Mouse (Mus musculus) forebrain, embryonic 13.5 days (tissue): ENCODE data around the gene Rhox4b. TPM values are rescaled to one million over a fixed set of nuclear protein-coding genes. Genes with fewer than 3 reads are reported as not detected.
"Not testable (repeated sequence)": the region's sequence is repeated elsewhere in the genome, so short reads cannot be mapped to it uniquely, and the experiment has no call there.

Experiments
- ATAC-seq: fragments of 200-750 bp; cut with Nextera tagmentation; 2 replicates; pipeline ENCODE4 v1.8.0; 2017
- H3K27ac ChIP-seq: fragments of 300-500 bp; sonication (generic); 2 replicates; pipeline ENCODE4 v1.5.1; 2015; ENCODE audit warnings: inconsistent platforms, mild to moderate bottlenecking, moderate library complexity
- H3K27me3 ChIP-seq: fragments of 300-500 bp; sonication (generic); 2 replicates; pipeline ENCODE4 v1.6.1; 2015; ENCODE audit warnings: mild to moderate bottlenecking, inconsistent platforms
- H3K36me3 ChIP-seq: fragments of 300-500 bp; sonication (generic); 2 replicates; pipeline ENCODE4 v1.6.1; 2015; ENCODE audit warnings: mild to moderate bottlenecking, inconsistent platforms; ENCODE audit not compliant: poor library complexity, severe bottlenecking
- H3K4me1 ChIP-seq: fragments of 300-500 bp; sonication (generic); 2 replicates; pipeline ENCODE4 v1.6.1; 2015; ENCODE audit warnings: inconsistent platforms
- H3K4me2 ChIP-seq: fragments of 300-500 bp; sonication (generic); 2 replicates; pipeline ENCODE4 v1.6.1; 2015; ENCODE audit warnings: inconsistent platforms, mild to moderate bottlenecking, moderate library complexity
- H3K4me3 ChIP-seq: fragments of 300-500 bp; sonication (generic); 2 replicates; pipeline ENCODE4 v1.5.1; 2015; ENCODE audit warnings: mild to moderate bottlenecking, inconsistent platforms
- H3K9ac ChIP-seq: fragments of 300-500 bp; sonication (generic); 2 replicates; pipeline ENCODE4 v1.6.1; 2015; ENCODE audit warnings: mild to moderate bottlenecking, inconsistent platforms
- H3K9me3 ChIP-seq: fragments of 300-500 bp; sonication (generic); replicated peaks from 2 replicates; pipeline ENCODE4 v1.6.1; 2016; ENCODE audit warnings: inconsistent platforms
- WGBS: fragments of 180-500 bp; shearing (Covaris S2); methylation state at CpG from one replicate; pipeline ENCODE4 v1.1.7; 2015; 5-methylcytosine and 5-hydroxymethylcytosine counted together
- polyA plus RNA-seq: library from polyadenylated mRNA; unstranded; fragments of >200 nt; fragmentation: Nextera tagmentation; extraction: Ambion mirVana; gene quantifications from 2 replicates; pipeline ENCODE4 v1.2.1, GENCODE M21; 2015

The Rhox4b gene
- not detected in 2 replicates for polyA plus RNA-seq

DNA sequence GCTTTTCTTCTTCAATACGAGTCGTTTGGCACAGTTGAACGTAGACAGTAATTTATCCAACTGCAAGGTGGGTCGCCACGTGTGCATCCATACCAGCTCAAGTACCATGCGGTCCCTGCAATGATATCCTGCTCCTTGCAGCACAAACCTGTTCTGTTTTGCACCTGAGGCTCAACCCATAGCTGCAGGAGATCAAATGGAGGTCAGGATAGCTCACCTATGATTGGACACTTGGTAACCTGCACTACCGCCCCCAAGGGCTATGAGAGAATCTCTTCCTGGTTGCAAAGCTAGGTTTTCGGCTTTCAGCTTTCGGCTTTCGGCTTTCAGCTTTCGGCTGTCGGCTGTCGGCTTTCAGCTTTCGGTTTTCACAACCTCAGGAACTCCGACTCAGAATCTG lies at the start of gene Rhox4b:
Gene Rhox4b, plus strand, starts transcription at position 301 of the 400 bp plus-strand sequence.
- not testable (repeated sequence) for H3K36me3 ChIP-seq, H3K9ac ChIP-seq, H3K27me3 ChIP-seq, H3K4me1 ChIP-seq, ATAC-seq, H3K4me2 ChIP-seq, H3K27ac ChIP-seq, H3K4me3 ChIP-seq, H3K9me3 ChIP-seq
- WGBS: 89% methylated on average over 15 of the region's 15 CpGs

DNA sequence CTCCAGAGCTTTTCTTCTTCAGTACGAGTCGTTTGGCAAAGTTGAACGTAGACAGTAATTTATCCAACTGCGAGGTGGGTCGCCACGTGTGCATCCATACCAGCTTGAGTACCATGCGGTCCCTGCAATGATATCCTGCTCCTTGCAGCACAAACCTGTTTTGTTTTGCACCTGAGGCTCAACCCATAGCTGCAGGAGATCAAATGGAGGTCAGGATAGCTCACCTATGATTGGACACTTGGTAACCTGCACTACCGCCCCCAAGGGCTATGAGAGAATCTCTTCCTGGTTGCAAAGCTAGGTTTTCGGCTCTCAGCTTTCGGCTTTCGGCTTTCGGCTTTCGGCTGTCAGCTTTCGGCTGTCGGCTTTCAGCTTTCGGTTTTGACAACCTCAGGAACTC lies 41.7 kb upstream of the Rhox4b start, which contains the start of gene Rhox4a2:
Gene Rhox4a2, plus strand, starts transcription at position 301 of the 400 bp plus-strand sequence.
- not testable (repeated sequence) for H3K4me2 ChIP-seq, ATAC-seq, H3K36me3 ChIP-seq, H3K27me3 ChIP-seq, H3K9me3 ChIP-seq, H3K4me1 ChIP-seq, H3K4me3 ChIP-seq, H3K9ac ChIP-seq, H3K27ac ChIP-seq
- WGBS: 96% methylated on average over 9 of the region's 16 CpGs

DNA sequence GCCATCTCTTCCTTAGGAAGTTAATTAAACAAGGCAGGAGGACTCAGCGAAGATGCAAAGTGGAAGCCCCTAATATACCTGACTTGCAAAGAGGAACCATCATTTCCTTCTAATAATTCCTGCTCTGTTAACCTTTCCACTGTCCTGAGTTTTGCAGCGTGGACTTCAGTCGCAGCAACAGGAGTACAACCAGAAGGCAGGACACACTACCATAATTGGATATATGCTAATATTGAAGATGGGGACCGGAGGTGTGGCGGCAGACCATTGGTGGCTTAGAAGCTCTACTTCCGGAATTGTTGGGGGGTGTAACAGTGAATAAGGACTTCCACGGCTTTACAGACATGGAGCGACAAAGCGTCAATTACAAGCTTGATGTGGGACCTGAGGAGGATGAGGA lies 20.5 kb upstream of the Rhox4b start, which contains the start of gene Rhox2b:
Gene Rhox2b, plus strand, starts transcription at position 301 of the 400 bp plus-strand sequence.
- not testable (repeated sequence) for H3K4me1 ChIP-seq, H3K9me3 ChIP-seq, H3K9ac ChIP-seq, ATAC-seq, H3K36me3 ChIP-seq, H3K27me3 ChIP-seq, H3K4me3 ChIP-seq, H3K4me2 ChIP-seq, H3K27ac ChIP-seq
- no CpG with 5 or more reads among the region's 9 CpGs for WGBS

DNA sequence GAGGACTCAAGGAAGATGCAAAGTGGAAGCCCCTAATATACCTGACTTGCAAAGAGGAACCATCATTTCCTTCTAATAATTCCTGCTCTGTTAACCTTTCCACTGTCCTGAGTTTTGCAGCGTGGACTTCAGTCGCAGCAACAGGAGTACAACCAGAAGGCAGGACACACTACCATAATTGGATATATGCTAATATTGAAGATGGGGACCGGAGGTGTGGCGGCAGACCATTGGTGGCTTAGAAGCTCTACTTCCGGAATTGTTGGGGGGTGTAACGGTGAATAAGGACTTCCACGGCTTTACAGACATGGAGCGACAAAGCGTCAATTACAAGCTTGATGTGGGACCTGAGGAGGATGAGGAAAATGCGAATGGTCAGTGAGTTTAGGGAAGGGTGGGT lies 21.1 kb downstream of the Rhox4b start, which contains the start of gene Rhox2c:
Gene Rhox2c, plus strand, starts transcription at position 301 of the 400 bp plus-strand sequence.
- H3K9ac ChIP-seq, H3K4me2 ChIP-seq, H3K36me3 ChIP-seq, H3K27ac ChIP-seq, H3K4me3 ChIP-seq, H3K27me3 ChIP-seq, H3K9me3 ChIP-seq, H3K4me1 ChIP-seq, ATAC-seq: not testable (repeated sequence)
- 99% methylated on average over 8 of the region's 10 CpGs for WGBS

DNA sequence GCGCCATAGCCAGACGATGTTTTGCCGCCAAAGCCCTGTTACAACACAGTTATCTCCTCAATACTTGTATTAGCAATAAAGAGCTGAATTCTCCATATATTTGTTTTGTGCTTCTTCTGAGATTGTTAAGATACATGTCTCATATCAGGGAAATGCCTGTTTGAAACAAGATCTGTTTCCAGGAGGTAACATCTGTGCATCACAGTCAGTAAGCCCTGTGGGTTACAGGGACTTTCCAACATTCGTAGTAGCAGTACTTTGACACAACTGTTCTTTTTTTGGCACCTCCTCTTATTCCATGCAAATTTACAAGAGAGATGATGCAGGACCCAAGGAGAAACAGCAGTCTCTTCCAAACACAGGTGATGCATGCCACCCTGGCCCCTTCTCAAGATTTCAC lies 26.0 kb downstream of the Rhox4b start, which contains the start of gene Rhox3c:
Gene Rhox3c, plus strand, starts transcription at position 301 of the 400 bp plus-strand sequence.
- not testable (repeated sequence) for H3K4me2 ChIP-seq, H3K27ac ChIP-seq, H3K9me3 ChIP-seq, H3K4me3 ChIP-seq, ATAC-seq, H3K27me3 ChIP-seq, H3K9ac ChIP-seq, H3K36me3 ChIP-seq, H3K4me1 ChIP-seq
- 97% methylated on average over 3 of the region's 4 CpGs for WGBS

DNA sequence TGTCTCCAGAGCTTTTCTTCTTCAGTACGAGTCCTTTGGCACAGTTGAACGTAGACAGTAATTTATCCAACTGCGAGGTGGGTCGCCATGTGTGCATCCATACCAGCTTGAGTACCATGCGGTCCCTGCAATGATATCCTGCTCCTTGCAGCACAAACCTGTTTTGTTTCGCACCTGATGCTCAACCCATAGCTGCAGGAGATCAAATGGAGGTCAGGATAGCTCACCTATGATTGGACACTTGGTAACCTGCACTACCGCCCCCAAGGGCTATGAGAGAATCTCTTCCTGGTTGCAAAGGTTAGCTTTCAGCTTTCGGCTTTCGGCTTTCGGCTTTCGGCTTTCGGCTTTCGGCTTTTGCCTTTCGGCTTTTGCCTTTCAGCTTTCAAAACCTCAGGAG lies 47.7 kb downstream of the Rhox4b start, which contains the start of gene Rhox4c:
Gene Rhox4c, plus strand, starts transcription at position 301 of the 400 bp plus-strand sequence.
- not testable (repeated sequence) for H3K36me3 ChIP-seq, H3K9me3 ChIP-seq, H3K27me3 ChIP-seq, ATAC-seq, H3K4me1 ChIP-seq, H3K9ac ChIP-seq, H3K4me2 ChIP-seq, H3K27ac ChIP-seq, H3K4me3 ChIP-seq
- 89% methylated on average over 14 of the region's 14 CpGs for WGBS

Other genes with a start within 250 kb of the Rhox4b start
- 499 and 510 TPM in 2 replicates for gene Ndufa1, start 241.3 kb upstream of the Rhox4b start, polyA plus RNA-seq
- 13.6 and 14.4 TPM in 2 replicates for gene Rnf113a1, start 241.2 kb upstream of the Rhox4b start, polyA plus RNA-seq
- not detected in 2 replicates for gene Gm9, start 221.5 kb upstream of the Rhox4b start, polyA plus RNA-seq
- gene Rhox1, start 210.2 kb upstream of the Rhox4b start, polyA plus RNA-seq: not detected in 2 replicates
- not detected in 2 replicates for gene Rhox2a, start 187.5 kb upstream of the Rhox4b start, polyA plus RNA-seq
- not detected in 2 replicates for gene Rhox3a, start 182.6 kb upstream of the Rhox4b start, polyA plus RNA-seq
- gene Rhox4a, start 167.2 kb upstream of the Rhox4b start, polyA plus RNA-seq: not detected in 2 replicates
- gene Rhox3a2, start 52.5 kb upstream of the Rhox4b start, polyA plus RNA-seq: not detected in 2 replicates
- gene Rhox4a2, start 41.6 kb upstream of the Rhox4b start, polyA plus RNA-seq: not detected in 2 replicates
- not detected in 2 replicates for gene Rhox2b, start 20.4 kb upstream of the Rhox4b start, polyA plus RNA-seq
- gene Rhox2c, start 21.2 kb downstream of the Rhox4b start, polyA plus RNA-seq: not detected in 2 replicates
- not detected in 2 replicates for gene Rhox3c, start 26.1 kb downstream of the Rhox4b start, polyA plus RNA-seq
- gene Rhox4c, start 47.8 kb downstream of the Rhox4b start, polyA plus RNA-seq: not detected in 2 replicates
- gene Rhox2d, start 60.9 kb downstream of the Rhox4b start, polyA plus RNA-seq: not detected in 2 replicates
- not detected in 2 replicates for gene Rhox4d, start 81.9 kb downstream of the Rhox4b start, polyA plus RNA-seq
- gene Rhox2e, start 98.0 kb downstream of the Rhox4b start, polyA plus RNA-seq: not detected in 2 replicates
- gene Rhox3e, start 109.5 kb downstream of the Rhox4b start, polyA plus RNA-seq: not detected in 2 replicates
- not detected in 2 replicates for gene Rhox4e, start 124.9 kb downstream of the Rhox4b start, polyA plus RNA-seq
- gene Rhox2f, start 138.9 kb downstream of the Rhox4b start, polyA plus RNA-seq: not detected in 2 replicates
- gene Rhox3f, start 148.5 kb downstream of the Rhox4b start, polyA plus RNA-seq: not detected in 2 replicates
- gene Rhox4f, start 175.2 kb downstream of the Rhox4b start, polyA plus RNA-seq: not detected in 2 replicates
- gene Rhox3g, start 196.1 kb downstream of the Rhox4b start, polyA plus RNA-seq: not detected in 2 replicates
- gene Rhox2g, start 211.0 kb downstream of the Rhox4b start, polyA plus RNA-seq: not detected in 2 replicates
- gene Rhox4g, start 218.8 kb downstream of the Rhox4b start, polyA plus RNA-seq: not detected in 2 replicates
- not detected in 2 replicates for gene Rhox3h, start 236.3 kb downstream of the Rhox4b start, polyA plus RNA-seq
- not detected in 2 replicates for gene Rhox2h, start 240.8 kb downstream of the Rhox4b start, polyA plus RNA-seq